Comparison of ENCODE assay signal across 10 mouse cellular contexts in genomic region chr17:71038812-71039211, GRCm38 (mm10). TPM values are rescaled to one million over a fixed set of nuclear protein-coding genes. Genes with fewer than 3 reads are reported as not detected.
DNase-seq lines count a peak whose midpoint lies in the region; ATAC-seq and TF ChIP-seq lines count a peak whose summit lies in the region.
"Had no signal": no experiment of that assay in that cellular context is flagged by ENCODE, and none has a peak within 500 bp of the region (broad histone marks: within the 10 kb centered on the region; RNA-seq: fewer than 3 reads in every experiment).

No protein-coding gene starts in this region.

- no peak overlapping the region for H3K9ac ChIP-seq in forebrain, embryonic 15.5 days (replicated peaks)
- H3K9ac ChIP-seq in heart, postnatal 0 days (replicated peaks; ENCODE audit: low read depth, low read length) = no peak overlapping the region

- no peak for TF ChIP-seq CTCF in heart, postnatal 0 days (IDR thresholded peaks at IDR 0.05; ENCODE audit: low read depth)

- peaks cover 26% of the 10 kb centered on the region for H3K4me1 ChIP-seq in forebrain, embryonic 10.5 days
- H3K4me1 ChIP-seq in forebrain, embryonic 15.5 days = peaks cover 8% of the 10 kb centered on the region
- peaks cover 28% of the 10 kb centered on the region for H3K4me1 ChIP-seq in heart, postnatal 0 days (ENCODE audit: control insufficient read depth, insufficient read depth)

- no peak overlapping the region for H3K4me2 ChIP-seq in forebrain, embryonic 15.5 days (replicated peaks)
- no peak overlapping the region for H3K4me2 ChIP-seq in heart, postnatal 0 days (ENCODE audit: low read depth, low read length)

- no peaks in the 10 kb centered on the region for H3K36me3 ChIP-seq in forebrain, embryonic 10.5 days (replicated peaks)
- H3K36me3 ChIP-seq in forebrain, embryonic 15.5 days = no peaks in the 10 kb centered on the region
- peaks cover 75% of the 10 kb centered on the region for H3K36me3 ChIP-seq in heart, postnatal 0 days (replicated peaks; ENCODE audit: control insufficient read depth, insufficient read depth, low read length)

- H3K4me3 ChIP-seq in forebrain, embryonic 10.5 days = no peak overlapping the region
- no peak overlapping the region for H3K4me3 ChIP-seq in forebrain, embryonic 15.5 days
- H3K4me3 ChIP-seq in heart, postnatal 0 days (ENCODE audit: low read depth, low read length) = no peak overlapping the region

- H3K27me3 ChIP-seq in forebrain, embryonic 10.5 days (ENCODE audit: poor library complexity, severe bottlenecking) = no peaks in the 10 kb centered on the region
- H3K27me3 ChIP-seq in forebrain, embryonic 15.5 days = no peaks in the 10 kb centered on the region
- no peaks in the 10 kb centered on the region for H3K27me3 ChIP-seq in heart, postnatal 0 days (ENCODE audit: control insufficient read depth, insufficient read depth, low read length)

- ATAC-seq in forebrain, embryonic 15.5 days (replicated peaks) = no peak
- peak; percentile 76 for ATAC-seq in heart, postnatal 0 days (ENCODE audit: insufficient read depth, low read depth)
- ATAC-seq: intestine, embryonic 16.5 days had no signal

- 0 out of 2 replicates have a peak, but pooled peaks have one; percentile 41 for TF ChIP-seq EP300 in heart, postnatal 0 days (IDR thresholded peaks at IDR 0.05; ENCODE audit: low read depth)

- DNase-seq in forebrain, embryonic 10.5 days (ENCODE audit: extremely low spot score, low spot score) = no peak
- DNase-seq in lung, postnatal 36 days = peak; percentile 12
- no peak for DNase-seq in lung, postnatal 14 days
- DNase-seq in heart, postnatal 0 days (ENCODE audit: low spot score) = peak; percentile 79
- DNase-seq in skeletal muscle tissue, adult 2 months (ENCODE audit: low read depth, low spot score) = peak; percentile 97
- no peak for DNase-seq in right cerebral cortex, postnatal 4 days
- no peak for DNase-seq in right cerebral cortex, postnatal 14 days
- DNase-seq: thymus, adult 18-20 months had no signal

- no peaks in the 10 kb centered on the region for H3K9me3 ChIP-seq in forebrain, embryonic 10.5 days
- H3K9me3 ChIP-seq in forebrain, embryonic 15.5 days = no peaks in the 10 kb centered on the region
- no peaks in the 10 kb centered on the region for H3K9me3 ChIP-seq in heart, postnatal 0 days (replicated peaks; ENCODE audit: control insufficient read depth, low read length)

- WGBS in forebrain, embryonic 10.5 days = 84% methylated on average over 5 of the region's 5 CpGs
- 88% methylated on average over 5 of the region's 5 CpGs for WGBS in forebrain, embryonic 15.5 days
- WGBS in heart, postnatal 0 days = 49% methylated on average over 5 of the region's 5 CpGs

- H3K27ac ChIP-seq in forebrain, embryonic 10.5 days = peak overlapping the region; percentile 77
- H3K27ac ChIP-seq in forebrain, embryonic 15.5 days (replicated peaks) = no peak overlapping the region
- H3K27ac ChIP-seq in heart, postnatal 0 days (ENCODE audit: low read depth) = peak overlapping the region; percentile 49

RNA-seq across cellular contexts. Expression of gene Myl12a, which starts 36.1 kb away (rescaled TPM):
- 408 and 417 TPM in 2 replicates for polyA plus RNA-seq in forebrain, embryonic 10.5 days (2016; fragmentation: Nextera tagmentation; extraction: Ambion mirVana)
- polyA plus RNA-seq in forebrain, embryonic 15.5 days (2015; fragmentation: Nextera tagmentation; extraction: Ambion mirVana) = 125 and 139 TPM in 2 replicates
- 429 and 487 TPM in 2 replicates for total RNA-seq in heart, postnatal 0 days (2014; rRNA removed; ENCODE audit: low replicate concordance)
- 773 and 817 TPM in 2 replicates for polyA plus RNA-seq in heart, postnatal 0 days (2015; fragmentation: Nextera tagmentation; extraction: Ambion mirVana)

RNA-seq across cellular contexts. Expression of gene Myom1, which starts 36.4 kb away (rescaled TPM):
- 1.6 and 2.2 TPM in 2 replicates for polyA plus RNA-seq in forebrain, embryonic 10.5 days (2016; fragmentation: Nextera tagmentation; extraction: Ambion mirVana)
- polyA plus RNA-seq in forebrain, embryonic 15.5 days (2015; fragmentation: Nextera tagmentation; extraction: Ambion mirVana) = 1.3 and 1.7 TPM in 2 replicates
- 392 and 459 TPM in 2 replicates for total RNA-seq in heart, postnatal 0 days (2014; rRNA removed; ENCODE audit: low replicate concordance)
- polyA plus RNA-seq in heart, postnatal 0 days (2015; fragmentation: Nextera tagmentation; extraction: Ambion mirVana) = 214 and 238 TPM in 2 replicates

Comparison
In these comparisons a context has a peak if more than half of its experiments do, and no peak if none do; other contexts are left out.
1. DNase-seq: peak in lung, postnatal 36 days (single experiment), heart, postnatal 0 days (single experiment) and skeletal muscle tissue, adult 2 months (single experiment); none in forebrain, embryonic 10.5 days (single experiment), lung, postnatal 14 days (single experiment), right cerebral cortex, postnatal 4 days (single experiment) and right cerebral cortex, postnatal 14 days (single experiment).
2. RNA of gene Myom1, which starts 36.4 kb away (polyA plus RNA-seq): 214 to 238 TPM in heart, postnatal 0 days; 1.6 to 2.2 TPM in forebrain, embryonic 10.5 days and 1.3 to 1.7 TPM in forebrain, embryonic 15.5 days; every median in the first group is over 10 times any median in the second.